Mouse (Mus musculus): ENCODE results near the gene Secisbp2l.

Gene Secisbp2l

DNA sequence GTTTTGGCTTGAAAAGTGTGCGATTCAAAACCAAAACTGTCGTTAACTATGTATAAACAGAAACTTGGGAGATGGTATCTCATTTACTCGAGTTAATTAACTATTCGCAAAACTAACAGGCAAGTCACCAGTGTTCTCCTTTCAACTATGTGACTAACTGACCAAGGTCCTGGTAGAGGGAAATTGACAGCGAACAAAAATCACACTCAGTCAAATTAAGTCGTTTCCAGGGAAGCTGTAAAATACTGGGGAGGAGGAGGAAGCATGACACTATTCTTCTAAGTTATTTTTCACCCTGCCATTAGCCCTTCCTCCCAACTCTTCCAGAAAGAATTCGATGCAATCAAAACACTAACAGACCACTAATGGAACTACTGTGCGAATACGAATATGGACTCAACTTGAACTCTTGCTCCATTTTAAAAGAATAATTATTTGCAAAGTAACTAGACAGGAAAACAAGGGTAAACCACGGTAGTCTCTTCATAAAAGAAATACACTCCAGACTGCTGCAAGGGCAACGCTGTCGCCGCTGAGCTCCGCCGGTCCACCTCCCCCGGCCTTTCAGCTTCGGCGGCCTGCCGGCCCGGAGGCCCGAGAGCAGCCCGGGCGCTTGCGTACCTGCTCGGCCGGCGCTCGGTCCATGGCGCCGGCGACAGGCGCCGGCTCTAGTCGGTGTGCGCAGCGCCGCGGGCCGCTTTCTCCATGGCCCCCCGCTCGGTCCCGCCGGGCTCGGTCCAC lies 522 bp downstream of the Secisbp2l start:
- DNase-seq = peak; percentile 52

DNA sequence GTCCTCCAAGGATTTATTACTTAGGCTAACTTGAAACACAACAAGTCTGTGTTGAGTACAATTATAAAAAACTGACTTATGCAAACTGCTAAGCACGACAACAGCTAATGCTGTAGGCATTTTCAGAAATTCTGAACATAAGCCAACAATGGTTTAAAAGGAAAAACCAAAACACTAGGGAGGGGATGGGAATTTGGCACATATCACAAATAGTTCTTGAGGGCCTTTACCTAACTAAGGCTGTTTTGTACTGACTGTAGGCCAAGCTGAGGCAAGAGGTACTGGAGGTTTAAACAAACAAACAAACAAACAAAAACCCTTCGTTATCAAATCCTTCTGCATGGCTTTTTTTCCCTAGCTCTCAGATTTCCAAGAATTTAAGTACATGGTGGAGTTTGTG lies 1.7 kb downstream of the Secisbp2l start:
- peak; percentile 14 for DNase-seq

DNA sequence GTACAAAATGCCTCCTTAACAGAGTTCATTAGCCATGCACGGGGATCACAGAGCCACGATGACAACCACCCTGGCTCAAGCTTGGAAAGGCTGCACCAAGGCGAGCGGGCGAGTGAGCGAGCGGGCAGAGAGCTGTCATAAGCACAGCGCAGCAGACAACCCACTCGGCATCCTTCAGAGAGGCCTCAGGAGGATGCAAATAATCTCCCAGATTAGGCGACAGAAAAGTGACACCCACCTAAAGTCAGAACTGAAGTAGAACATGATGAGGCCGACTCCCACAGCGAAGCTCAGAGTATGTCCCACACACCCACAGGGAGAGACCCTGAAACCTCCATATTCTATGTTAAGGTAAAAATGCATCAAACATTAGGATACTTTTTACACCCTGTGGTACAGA lies 4.3 kb downstream of the Secisbp2l start:
- DNase-seq = no peak

DNA sequence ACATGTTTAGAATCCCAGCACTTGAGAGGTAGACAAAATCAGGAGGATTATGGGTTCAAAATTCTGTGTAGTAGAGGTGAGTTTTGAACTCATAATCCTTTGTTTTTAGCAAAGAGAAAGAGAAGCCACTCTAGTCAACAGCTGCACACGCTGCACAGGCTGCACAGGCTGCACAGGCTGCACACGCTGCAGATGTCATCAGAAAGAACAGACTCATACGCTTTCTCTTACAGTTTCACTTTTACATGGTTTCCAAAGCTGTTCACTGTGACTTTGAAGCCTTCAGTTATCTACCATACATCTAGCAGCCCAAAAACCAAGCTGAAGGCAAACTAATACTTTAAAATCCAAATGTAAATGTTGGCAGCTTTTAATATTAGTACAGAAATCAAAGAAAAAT lies 5.7 kb downstream of the Secisbp2l start:
- DNase-seq = no peak

DNA sequence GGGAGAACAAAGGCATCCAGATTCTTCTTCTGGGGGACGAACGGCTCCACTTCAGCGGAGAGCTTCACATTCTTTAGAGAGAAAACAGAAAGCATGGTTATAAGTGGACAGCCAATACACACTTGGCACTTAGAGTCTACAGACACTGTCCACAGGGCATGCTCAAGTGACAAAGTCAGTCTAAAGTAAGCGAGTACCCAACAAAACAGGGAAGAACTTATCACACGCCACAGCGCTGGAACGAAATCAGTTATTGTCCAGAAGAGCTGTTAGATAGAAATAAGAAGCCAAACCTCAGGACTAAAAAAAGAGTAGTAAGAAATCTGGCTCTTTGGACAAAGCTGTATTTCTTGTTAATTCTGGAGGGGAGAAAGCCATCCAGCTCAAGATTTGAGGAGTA lies 7.0 kb downstream of the Secisbp2l start:
- no peak for DNase-seq

DNA sequence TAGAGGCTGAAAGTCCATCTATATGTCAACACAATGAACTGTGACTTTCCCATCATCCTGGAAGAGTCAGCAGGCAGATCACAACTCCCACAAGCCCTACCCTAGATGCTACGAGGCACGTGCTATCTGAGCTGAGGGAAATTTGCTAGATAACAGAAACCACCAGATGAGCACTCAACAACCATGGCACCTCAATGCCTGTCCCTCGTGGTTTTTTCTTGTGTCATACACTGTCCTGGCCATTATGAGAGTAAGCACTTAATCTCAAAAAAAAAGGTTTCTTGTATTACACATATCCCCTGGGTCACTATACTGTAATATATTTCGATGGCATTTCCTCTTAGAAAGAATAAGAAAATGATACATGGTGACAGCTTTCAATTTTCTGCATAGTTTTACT lies 7.8 kb downstream of the Secisbp2l start:
- no peak for DNase-seq

DNA sequence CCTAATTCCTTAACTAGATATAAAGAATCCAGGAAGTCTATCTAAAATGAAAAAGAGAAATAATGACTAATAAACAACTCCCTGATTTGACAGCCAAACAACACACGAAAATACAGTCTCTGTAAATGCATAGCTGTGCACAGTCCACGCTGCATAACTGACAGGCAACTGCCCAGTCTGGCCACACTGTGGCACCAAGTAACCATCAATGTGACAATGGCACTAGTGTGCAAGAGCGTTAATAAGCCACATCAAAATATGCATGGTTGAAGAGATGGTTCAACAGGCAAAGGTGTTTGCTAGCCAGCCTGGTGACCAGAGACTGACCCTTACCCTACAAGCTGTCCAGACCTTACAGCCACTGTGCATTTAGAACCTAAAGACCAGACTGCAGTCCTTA lies 17.6 kb downstream of the Secisbp2l start:
- peak; percentile 18 for DNase-seq

DNA sequence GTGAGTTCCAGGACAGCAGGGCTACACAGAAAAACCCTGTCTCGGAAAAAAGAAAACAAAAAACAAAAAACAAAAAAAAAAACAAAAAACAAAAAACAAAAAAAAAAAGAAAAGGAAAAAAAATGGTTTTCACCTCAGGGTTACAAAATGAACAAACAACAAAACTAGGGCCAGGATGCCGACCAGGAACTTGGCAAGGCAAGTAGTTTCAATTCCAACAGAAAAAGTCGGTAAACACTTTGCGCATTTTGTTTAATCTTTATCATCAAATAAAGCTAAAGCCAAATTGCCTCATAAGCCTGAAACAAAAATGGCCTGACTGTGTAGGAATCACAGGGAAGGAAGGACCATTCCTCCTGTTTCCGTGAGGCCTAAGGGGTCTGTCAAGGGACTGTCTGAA lies 18.1 kb downstream of the Secisbp2l start:
- no peak for DNase-seq

DNA sequence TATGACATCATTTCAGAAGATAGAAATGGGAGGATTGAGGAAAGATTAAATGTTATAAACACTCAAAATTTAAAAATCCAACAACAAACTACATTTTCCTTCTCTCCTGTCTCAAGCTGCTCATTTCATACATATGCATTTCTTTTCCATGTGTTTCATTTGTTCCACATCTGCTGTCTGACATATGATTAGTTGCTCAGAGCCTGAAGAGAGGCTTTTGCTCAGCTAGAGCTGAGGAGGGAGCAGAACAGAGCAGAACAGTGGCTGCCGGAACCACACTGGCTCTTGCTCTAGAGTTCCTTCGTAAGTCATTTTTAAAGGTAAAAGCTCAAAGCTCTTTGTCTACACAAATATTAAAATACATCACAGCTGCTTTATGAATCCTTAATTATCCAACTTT lies 33.3 kb downstream of the Secisbp2l start:
- DNase-seq = no peak

DNA sequence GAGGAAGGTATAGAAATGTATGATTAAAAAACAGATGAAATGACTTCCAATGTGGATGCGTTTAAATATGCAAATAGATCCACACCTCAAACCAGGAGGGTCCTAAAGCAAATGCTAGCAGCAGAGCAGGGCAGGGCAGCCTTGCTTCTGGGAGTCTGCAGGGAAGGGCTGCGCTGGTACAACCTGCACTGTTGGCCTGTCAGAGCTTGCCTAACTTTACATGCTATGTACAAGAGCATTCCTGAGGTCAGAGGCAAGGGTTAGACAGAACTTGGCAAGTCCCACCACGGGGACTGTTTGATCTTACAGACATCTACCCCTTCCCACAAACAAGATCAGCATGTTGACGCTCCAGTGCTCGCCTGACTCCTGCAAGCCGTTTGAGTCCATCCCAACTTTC lies 43.3 kb downstream of the Secisbp2l start:
- no peak for DNase-seq

DNA sequence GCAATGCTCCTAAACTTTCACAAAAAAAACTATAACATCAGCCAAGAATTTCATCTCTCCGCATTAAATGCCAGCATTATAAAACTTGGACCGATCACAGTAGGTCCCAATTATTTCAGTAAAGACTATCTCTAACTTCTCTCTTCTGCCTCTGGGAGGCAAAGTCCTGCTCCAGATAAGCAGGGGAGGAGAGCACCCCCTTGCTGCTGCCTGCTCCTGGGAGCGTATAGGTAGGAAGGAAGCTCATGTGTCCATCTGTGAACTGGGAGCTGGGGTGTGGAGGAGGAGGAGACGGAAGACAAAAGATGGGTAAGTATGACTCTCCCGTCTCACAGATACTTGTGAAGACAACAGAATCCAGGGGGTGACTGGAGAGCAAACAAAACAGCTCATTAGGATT lies 44.0 kb downstream of the Secisbp2l start:
- DNase-seq = no peak

DNA sequence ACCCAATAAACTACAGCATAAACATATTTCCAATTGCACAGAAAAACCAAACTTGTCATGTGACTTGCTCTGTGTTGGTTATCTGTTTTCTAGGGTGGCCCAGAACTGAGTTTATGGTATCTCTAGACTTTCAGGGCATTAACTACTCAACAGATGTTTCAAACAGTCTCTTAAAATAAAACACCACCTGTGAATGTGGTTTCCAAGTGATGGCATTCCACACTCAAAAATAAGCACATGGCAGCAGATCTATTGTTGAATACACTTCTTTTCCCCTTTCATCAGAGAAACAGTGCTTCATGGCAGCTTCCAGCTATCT lies 46.7 kb downstream of the Secisbp2l start:
- DNase-seq = no peak

DNA sequence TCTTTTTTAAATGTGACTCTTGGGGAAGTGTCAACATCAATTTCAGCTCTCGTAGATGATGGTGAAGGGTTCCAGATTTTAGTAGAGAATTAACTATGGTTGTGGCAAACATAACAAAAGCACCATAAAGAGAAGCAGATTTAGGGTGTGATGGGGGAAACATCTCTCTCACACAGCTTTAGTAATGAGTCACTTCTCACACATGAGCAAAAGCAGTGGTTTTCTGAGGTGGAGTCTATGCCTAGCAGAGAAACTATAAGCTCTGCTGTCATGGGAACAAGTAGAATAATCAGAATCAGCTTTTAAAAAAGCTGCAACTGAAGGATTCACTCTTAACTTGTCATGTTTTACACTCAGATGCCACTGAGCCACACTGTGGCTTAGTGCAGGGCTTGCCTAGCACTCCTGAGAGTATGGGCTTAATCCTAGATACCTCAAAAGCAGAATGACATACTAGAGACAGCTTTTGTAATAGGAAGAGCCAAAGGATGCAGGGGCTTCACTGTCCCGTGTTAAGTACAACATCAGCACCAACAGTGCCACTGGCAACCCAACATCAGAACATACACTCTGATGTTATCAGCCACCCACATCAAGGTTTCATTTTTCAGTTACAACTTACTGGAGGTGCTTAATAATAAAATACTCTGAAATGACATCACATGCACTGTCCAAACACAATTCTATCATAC lies 47.2 kb downstream of the Secisbp2l start:
- DNase-seq = no peak

DNA sequence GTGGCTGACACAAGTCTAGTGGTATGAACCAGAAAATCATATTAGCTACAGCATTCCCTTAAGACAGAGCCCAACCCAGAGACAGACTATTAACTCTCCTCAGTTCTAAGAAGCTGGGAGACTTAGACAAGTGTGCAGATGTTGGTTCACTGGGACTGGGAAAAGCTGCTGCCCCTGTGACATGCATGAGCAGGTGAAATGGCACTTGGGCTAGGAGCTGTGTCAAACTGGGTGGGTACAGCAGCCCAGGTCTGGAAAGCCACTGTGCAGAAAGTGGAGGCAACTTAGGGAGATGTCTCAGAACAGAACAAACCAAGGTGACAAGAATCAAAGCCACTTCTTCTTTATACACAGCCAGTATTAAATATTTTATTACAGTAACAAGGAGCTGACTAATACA lies 47.9 kb downstream of the Secisbp2l start:
- DNase-seq = no peak

DNA sequence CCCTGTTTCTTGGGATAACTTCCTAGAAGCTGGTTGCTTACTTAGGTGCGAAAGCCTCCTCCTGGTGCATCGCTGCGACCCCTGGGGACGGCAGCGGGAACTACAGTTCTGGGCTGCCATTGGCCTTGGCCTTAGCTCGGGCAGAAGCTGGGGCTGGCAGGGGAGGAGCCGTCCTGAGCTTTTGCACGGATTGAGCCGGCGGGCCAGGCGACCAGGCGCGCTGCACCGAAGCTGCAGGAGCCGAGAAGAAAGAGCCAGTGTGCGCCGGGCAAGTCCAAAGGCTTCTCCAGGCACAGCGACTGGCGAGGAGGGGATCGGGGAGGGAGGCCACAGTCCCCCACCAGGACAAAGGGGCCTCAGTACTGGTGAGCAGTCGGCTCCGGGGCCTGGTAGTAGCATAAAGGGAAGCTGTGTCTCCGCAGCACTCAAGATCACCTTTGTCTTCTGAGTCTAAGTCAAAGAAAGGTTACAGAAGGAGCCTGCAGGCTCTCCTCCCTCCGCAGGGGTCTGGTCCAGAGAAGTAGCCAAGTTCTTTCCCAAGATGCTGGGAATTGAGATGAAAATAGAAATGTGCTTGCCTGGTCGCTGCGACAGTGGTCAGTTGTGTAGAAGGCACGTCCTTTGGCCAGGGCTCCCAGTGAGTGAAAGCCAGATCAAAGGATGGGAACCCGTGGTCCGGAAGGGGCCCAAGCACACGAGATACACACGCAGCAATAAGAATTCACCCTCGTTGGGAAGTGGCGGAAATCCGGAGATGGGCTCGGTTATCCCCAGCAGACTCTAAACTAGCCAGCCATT lies 50.7 kb downstream of the Secisbp2l start:
- peak; percentile 96 for DNase-seq

DNA sequence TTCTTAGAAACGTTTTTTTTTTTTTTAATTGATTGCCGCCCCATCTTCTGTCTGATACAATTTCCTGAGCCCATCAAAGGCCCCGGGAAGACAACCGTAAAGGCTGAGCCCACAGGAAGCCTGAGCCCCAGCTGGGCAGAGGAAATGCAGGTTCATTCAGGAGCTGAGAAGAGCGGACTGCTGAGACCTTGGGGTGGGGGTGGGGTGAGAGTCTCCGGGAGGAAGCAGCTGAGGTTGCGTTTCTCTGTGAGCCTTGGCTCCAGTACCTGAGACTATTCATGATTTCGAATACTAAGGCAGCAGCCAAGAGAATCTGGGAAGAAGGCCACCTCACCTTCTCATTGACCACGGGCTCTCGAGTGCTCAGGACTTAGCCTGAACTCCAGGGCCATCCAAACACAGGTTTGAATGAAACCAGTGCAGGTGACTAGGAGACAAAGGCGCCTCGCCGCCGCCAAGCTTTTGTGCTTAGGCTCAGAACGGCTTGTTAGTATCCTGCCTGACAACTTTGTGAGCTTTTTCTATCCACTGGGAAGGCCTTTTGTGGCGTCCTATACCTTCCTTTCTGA lies 58.0 kb downstream of the Secisbp2l start:
- DNase-seq = peak; percentile 30

DNA sequence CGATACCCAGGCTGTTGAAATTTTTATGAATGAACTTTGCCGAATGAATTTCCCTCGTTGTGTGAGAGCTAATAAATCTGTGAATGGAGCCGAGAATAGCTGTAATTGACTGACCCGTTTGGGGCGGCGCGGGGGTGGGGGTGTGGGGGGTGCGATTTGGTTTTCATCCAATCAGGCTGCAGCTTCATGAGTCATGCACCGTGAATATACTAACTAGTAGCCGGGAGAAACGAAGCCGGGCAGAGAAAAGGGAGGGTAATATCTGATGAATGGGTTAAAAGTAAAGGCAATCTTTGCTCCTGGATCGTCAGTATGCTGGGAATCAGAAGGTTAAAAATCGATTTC lies 58.6 kb downstream of the Secisbp2l start, which contains the start of gene Shc4:
Gene Shc4, minus strand, starts transcription at position 63 of the 345 bp plus-strand sequence.
- DNase-seq = no peak

DNA sequence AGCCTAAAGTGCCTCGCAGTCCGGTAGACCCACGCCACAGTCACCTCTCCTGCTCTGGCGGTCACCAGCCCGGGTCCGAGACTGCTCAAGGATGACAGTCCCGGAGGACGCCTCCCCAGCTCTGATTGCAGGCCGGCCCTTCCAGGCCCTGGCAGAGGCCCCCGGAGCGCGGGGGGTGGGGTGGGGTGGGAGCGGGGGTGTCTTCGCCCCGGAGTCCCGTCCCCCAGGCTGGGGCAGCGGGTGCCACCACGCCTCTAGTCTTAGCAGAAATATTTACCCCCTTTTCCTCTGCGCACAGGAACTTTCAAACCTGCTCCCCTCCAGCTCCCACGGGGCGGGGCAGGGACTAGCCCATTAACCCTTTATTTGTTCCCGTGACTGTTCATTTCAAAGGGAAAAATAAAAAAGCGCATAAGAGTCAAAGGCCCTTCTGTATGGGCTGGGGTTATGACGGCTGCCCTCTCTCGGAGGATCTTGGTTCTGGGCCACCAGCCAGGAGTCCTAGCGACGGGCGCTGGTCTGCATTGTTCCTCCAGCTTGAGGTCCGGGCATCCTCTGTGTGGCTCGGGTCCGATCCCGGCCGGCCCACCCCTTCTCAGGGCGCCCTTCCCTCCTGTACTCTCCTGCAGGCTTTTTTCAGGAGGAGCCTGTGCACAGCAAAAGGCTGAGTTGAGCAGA lies 59.1 kb downstream of the Secisbp2l start:
- peak; percentile 52 for DNase-seq

DNA sequence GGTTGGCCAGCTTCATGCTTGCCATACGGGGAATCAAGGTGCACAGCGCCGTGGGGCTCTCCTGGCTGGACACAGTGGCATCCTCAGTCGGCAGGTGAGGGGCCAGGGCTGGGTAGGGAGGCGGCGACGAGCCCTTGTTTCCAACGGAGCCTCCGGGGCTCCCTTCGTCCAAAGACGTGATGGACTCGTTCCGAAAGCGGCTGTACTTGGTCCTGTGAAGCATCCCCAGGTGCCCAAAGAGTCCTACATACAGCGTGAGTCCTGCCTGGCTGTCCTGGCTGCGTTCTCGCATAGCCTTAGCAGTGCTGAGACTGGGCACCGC lies 59.6 kb downstream of the Secisbp2l start:
- DNase-seq = no peak

DNA sequence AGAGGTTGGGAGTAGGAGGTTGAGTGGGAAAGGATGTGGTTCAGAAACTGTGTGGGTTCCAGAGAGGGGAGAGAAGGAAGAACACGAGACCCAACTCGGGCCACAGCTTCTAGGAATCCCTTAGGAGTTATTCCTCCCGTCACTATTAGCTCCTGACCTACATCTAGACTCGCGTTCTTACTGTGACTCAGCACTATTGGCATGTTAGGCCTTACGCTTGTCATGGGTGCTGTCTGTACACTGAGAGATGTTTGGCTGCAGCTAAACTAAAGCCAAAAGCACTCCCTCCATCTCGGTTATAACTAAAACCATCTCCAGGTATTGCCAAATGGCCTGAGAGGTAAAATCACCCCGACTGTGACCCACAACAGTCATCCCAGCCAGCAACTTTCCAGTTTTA lies 66.1 kb downstream of the Secisbp2l start:
- DNase-seq = no peak

DNA sequence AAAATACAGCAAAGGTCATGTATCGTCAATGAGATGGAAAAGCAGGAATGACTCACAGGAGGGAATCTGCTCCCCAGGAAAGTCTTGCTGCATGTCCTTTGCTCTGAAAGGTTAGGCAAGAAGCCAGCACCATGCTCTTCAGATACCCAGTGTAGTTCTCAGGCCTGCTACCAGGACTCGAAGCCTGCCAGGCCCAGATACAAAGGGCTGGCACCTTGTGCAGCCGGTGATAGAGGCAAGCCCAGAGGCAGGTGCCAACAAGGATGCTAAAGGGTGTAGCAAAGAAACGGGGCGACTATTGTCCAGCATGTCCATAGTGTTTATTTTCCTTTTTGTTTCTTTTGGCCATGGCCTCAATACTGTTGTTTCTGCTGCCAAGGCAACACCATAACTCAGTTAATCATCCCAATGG lies 76.2 kb downstream of the Secisbp2l start:
- no peak for DNase-seq

DNA sequence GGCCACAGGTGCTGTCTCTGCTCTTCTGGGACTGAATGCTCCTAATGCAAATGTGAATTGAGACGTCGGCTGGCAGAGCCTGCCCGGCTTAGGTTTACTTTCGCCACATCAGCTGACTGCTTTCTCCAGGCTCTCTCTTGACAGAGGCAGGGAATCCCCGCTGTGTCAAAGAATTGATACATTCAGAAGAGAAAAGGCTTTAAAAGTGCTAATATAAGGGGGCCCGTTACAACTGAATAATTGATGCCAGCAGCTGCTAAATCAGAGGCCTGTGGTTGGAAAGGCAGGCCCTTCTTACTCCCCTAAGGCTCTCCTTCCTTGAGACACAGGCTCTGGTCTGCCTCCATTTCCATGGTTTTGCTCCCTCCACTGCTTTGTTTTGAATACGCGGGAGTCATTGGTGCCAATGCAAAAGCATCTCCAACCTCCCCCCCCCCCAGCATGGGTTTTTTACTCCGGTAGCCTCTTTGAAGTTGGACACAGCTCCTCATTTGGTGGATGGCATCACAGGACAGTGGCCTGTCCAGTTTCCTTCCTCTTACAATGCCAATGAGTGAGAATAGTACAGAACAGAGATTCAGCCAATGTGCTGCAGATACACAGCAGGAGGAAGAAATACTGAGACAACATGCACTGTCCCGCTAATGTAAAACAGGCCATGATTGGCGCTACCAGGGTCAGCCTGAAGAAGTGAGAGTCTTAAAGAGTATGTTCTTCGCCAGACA lies 77.6 kb downstream of the Secisbp2l start:
- no peak for DNase-seq

DNA sequence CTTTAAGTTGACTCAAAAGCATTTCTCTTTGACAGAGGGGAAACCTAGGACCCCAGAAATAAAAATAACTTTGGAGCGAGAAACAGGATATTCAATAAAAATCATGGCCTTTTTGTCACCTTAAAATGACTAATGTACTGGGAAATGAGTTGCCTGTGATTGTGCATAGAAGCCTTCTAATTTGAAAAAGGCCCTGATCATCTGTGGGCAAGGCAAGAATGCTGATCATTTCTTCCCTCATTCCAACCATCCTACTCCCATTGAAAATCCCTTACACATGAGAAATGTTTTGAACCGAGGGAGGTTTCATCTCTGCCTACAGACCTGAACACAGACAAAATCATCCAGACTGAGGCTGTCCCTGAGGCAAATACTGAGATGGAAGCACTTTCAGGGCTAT lies 79.8 kb downstream of the Secisbp2l start:
- DNase-seq = no peak

Measured in kidney, adult 9 months (tissue).